Mouse (Mus musculus) hematopoietic stem cell, adult 5-6 weeks (primary cell): ENCODE data around the gene Ndufb7. TPM values are rescaled to one million over a fixed set of nuclear protein-coding genes. Genes with fewer than 3 reads are reported as not detected.
A peak's percentile ranks its signal among the peaks of the same experiment; 100 is the strongest.
"Not testable (repeated sequence)": the region's sequence is repeated elsewhere in the genome, so short reads cannot be mapped to it uniquely, and the experiment has no call there.

ENCODE experiments used
- ATAC-seq, 2 experiments: fragments of 125-278 bp in 1 of 2; replicated peaks in 1 of 2; 2 replicates each; pipeline ENCODE4 v1.8.0; 2016 to 2017; ENCODE audit warnings: inconsistent platforms in 2 of 2, mild to moderate bottlenecking in 2 of 2, moderate number of reproducible peaks in 2 of 2, low read depth in 1 of 2, moderate TSS enrichment in 1 of 2; ENCODE audit not compliant: low FRiP score in 2 of 2, poor library complexity in 2 of 2, severe bottlenecking in 2 of 2, insufficient read depth in 1 of 2, low TSS enrichment in 1 of 2
- total RNA-seq: library from RNA; stranded (forward); fragments of 172-1452, 232-1000 nt; gene quantifications from 2 replicates; pipeline ENCODE4 v1.2.3, GENCODE M21; 2017

The Ndufb7 gene
- total RNA-seq, 1 experiment from 2014 or later, result 142 TPM

GRCm38 (mm10) chr8:83593325-83594166 lies 27.1 kb downstream of the Ndufb7 start:
- peak in 1 of 2 experiments; percentile 6; a peak in 1 of 4 replicates for ATAC-seq

GRCm38 (mm10) chr8:83594167-83595049 lies 27.9 kb downstream of the Ndufb7 start:
- ATAC-seq, result peak; percentile 96

- not testable (repeated sequence) for ATAC-seq
These were observed 28.5 kb downstream of the Ndufb7 start for GRCm38 (mm10) chr8:83595050-83595345.

- no peak for ATAC-seq
These were observed 29.9 kb downstream of the Ndufb7 start for GRCm38 (mm10) chr8:83596369-83596768.

- no peak for ATAC-seq
These were observed 31.7 kb downstream of the Ndufb7 start for GRCm38 (mm10) chr8:83598146-83598545.

- 0 out of 4 replicates have a peak, but pooled peaks of 1 of the 2 experiments have one; percentile 4 for ATAC-seq
These were observed 33.3 kb downstream of the Ndufb7 start for GRCm38 (mm10) chr8:83599814-83600213.

- no peak for ATAC-seq
These were observed 36.2 kb downstream of the Ndufb7 start for GRCm38 (mm10) chr8:83602650-83603029.

GRCm38 (mm10) chr8:83607661-83608397 lies 41.4 kb downstream of the Ndufb7 start, which contains the start of the genes Tecr and Dnajb1:
Gene Tecr, minus strand, starts transcription at chr8:83607971.
Gene Dnajb1, plus strand, starts transcription at chr8:83608193.
- ATAC-seq, result peak; percentile 85 to 92

GRCm38 (mm10) chr8:83608398-83608829 lies 41.9 kb downstream of the Ndufb7 start:
- peak; percentile 28 to 39 for ATAC-seq

- ATAC-seq, result no peak
These were observed 42.6 kb downstream of the Ndufb7 start for GRCm38 (mm10) chr8:83609086-83609485.

GRCm38 (mm10) chr8:83609547-83610180 lies 43.2 kb downstream of the Ndufb7 start:
- no peak for ATAC-seq

- ATAC-seq, result no peak
These were observed 45.5 kb downstream of the Ndufb7 start for GRCm38 (mm10) chr8:83611921-83612320.

- ATAC-seq, result no peak
These were observed 47.2 kb downstream of the Ndufb7 start for GRCm38 (mm10) chr8:83613695-83614094.

GRCm38 (mm10) chr8:83616625-83617024 lies 50.2 kb downstream of the Ndufb7 start:
- ATAC-seq, result no peak

- no peak for ATAC-seq
These were observed 50.6 kb downstream of the Ndufb7 start for GRCm38 (mm10) chr8:83617111-83617510.

GRCm38 (mm10) chr8:83618566-83618965 lies 52.1 kb downstream of the Ndufb7 start:
- ATAC-seq, result no peak
